Mouse (Mus musculus) spleen, adult 2 months (tissue): ENCODE measurements at regions not wholly inside any gene's neighbourhood (a gene's known extent, or its start where the extent isn't known, plus 50 kb on each side); places are given as distances from the start of the nearest gene placed in this dataset.

Source experiments
- DNase-seq, 2 experiments: peaks; one replicate each; pipeline versions ENCODE4 v3.0.0 to v3.0.0-alpha.2; 2012 to 2021; ENCODE audit warnings: low spot score in 2 of 2, low read depth in 1 of 2
- H3K27ac ChIP-seq: fragments of 200-500 bp; 2 replicates; pipeline ENCODE4 v1.5.1; 2012; ENCODE audit warnings: low read length, inconsistent platforms; ENCODE audit not compliant: insufficient read depth
- H3K27me3 ChIP-seq: fragments of 200-500 bp; 2 replicates; pipeline ENCODE4 v1.6.1; 2012; ENCODE audit warnings: mild to moderate bottlenecking, moderate library complexity, low read length, inconsistent platforms; ENCODE audit not compliant: control insufficient read depth, insufficient read depth
- H3K36me3 ChIP-seq: fragments of 200-500 bp; 2 replicates; pipeline ENCODE4 v1.6.1; 2012; ENCODE audit warnings: mild to moderate bottlenecking, low read length, inconsistent platforms; ENCODE audit not compliant: control insufficient read depth, insufficient read depth
- H3K4me1 ChIP-seq: fragments of 200-500 bp; 2 replicates; pipeline ENCODE4 v1.6.1; 2011; ENCODE audit warnings: inconsistent platforms; ENCODE audit not compliant: control insufficient read depth, insufficient read depth, insufficient read length
- H3K4me3 ChIP-seq: fragments of 200-500 bp; 2 replicates; pipeline ENCODE4 v1.5.1; 2011; ENCODE audit warnings: mild to moderate bottlenecking, inconsistent platforms; ENCODE audit not compliant: insufficient read depth, insufficient read length; ENCODE audit errors: extremely low read depth
- CTCF ChIP-seq: fragments of 200-500 bp; IDR thresholded peaks from 2 replicates; pipeline ENCODE4 v1.5.1; 2011; ENCODE audit warnings: mild to moderate bottlenecking, inconsistent platforms; ENCODE audit not compliant: insufficient read depth, insufficient read length, insufficient replicate concordance; ENCODE audit errors: extremely low read depth
- POLR2A ChIP-seq: fragments of 200-500 bp; IDR thresholded peaks from 2 replicates; pipeline ENCODE4 v1.6.1; 2011; ENCODE audit warnings: low read depth, low read length, inconsistent platforms
- WGBS: fragments of 180-500 bp; shearing (Covaris S2); methylation state at CpG from one replicate; pipeline ENCODE4 v1.1.7; 2018; 5-methylcytosine and 5-hydroxymethylcytosine counted together

DNA sequence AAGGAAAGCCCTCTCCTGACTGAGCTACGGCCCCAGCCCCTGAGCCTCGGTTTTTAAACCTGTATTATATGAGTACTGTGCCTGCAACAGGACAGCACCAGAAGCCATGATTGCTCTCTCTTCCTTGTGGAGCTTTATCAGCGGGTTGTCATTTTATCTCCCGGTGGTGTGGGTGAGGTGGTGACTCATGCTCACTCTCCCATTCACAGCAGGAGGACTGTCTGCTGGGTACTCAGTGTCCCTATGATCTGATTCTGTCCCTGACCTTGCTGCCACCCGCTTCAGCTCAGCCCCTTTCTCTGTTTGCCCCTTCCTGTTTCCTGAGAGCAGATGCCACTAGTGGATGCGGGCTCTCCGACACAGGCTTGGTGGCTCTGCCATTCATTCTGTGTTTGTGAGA, 277.9 kb downstream of the Med13l start:
- Histone ChIP-seq H3K27me3 (no peaks in the 10 kb centered on the region), H3K4me1 (no peaks in the 10 kb centered on the region), H3K27ac (no peak overlapping the region), H3K36me3 (no peaks in the 10 kb centered on the region), H3K4me3 (no peak overlapping the region)
- whole genome bisulfite sequencing, result 56% methylated on average over 7 of the region's 7 CpGs
- no peak for TF ChIP-seq CTCF
- TF ChIP-seq POLR2A, result no peak
- DNase-seq, result no peak

DNA sequence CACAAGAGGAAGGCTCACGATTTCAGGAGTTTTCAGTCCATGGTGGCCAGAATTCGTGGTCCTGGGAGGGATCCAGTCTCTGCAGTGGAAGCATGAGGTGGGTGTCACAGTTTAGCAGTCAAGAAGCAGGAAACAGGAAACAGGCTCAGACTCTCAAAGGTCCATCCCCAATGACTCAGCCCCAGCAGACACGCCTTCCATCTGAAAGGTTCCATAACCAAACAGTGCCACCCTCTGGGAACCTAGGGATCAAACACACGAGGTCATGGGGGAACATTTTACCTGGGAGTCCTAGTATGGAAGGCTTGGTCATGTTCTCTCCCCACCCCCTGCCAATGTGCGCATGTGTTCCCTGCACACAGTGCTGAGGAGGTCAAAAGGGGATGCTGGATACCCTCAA, 279.4 kb downstream of the Med13l start:
- WGBS, result 48% methylated on average over 5 of the region's 5 CpGs
- H3K27ac ChIP-seq, result no peak overlapping the region

DNA sequence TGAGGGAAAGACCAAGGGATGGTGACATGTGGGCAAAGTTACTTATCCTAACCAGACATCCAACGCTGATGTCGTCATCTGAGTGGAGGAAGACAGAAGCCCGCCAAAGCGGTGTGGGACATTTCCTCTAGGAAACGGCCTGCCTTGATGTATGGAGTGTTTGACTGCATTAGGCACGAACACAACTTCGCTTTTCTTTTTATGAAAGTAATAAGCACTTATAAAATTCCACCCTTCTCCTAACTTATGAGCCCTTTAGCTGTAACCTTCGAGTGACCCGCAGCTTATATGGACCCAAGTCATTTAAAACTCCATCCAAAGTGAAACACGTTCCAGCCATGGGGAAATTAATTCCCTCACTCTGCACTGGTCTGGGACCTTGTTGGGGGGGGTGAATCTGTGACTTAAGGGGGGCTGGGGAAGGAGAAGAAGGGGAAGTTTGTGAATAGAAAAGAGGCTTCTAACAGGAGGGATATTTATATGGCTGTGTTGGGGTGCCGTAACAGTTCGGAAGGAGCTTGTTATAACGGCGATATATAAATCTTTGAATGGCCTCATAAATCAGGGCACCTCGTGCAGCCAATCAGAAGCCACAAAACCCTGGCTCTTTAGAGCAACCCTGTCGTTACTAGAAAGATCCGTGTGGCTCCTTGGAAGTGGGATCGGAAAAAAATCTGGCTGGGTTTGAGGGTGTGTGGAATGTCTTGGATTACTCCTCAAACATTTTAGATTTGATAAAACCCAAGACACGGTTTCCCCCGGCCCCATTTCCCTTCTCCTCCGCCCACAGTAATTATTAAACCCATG, 280.9 kb downstream of the Med13l start:
- H3K36me3 ChIP-seq, result no peaks in the 10 kb centered on the region
- no peak overlapping the region for H3K4me3 ChIP-seq
- DNase-seq, result no peak
- H3K27ac ChIP-seq, result no peak overlapping the region
- whole genome bisulfite sequencing, result 61% methylated on average over 21 of the region's 21 CpGs
- no peak for TF ChIP-seq POLR2A
- no peak for TF ChIP-seq CTCF
- no peaks in the 10 kb centered on the region for H3K4me1 ChIP-seq
- no peaks in the 10 kb centered on the region for H3K27me3 ChIP-seq

More for the DNA sequence above, 279.4 kb downstream of the Med13l start:
- no peaks in the 10 kb centered on the region for H3K4me1 ChIP-seq
- DNase-seq, result no peak
- no peaks in the 10 kb centered on the region for H3K27me3 ChIP-seq
- no peak for TF ChIP-seq POLR2A
- TF ChIP-seq CTCF, result no peak
- no peaks in the 10 kb centered on the region for H3K36me3 ChIP-seq
- H3K4me3 ChIP-seq, result no peak overlapping the region

DNA sequence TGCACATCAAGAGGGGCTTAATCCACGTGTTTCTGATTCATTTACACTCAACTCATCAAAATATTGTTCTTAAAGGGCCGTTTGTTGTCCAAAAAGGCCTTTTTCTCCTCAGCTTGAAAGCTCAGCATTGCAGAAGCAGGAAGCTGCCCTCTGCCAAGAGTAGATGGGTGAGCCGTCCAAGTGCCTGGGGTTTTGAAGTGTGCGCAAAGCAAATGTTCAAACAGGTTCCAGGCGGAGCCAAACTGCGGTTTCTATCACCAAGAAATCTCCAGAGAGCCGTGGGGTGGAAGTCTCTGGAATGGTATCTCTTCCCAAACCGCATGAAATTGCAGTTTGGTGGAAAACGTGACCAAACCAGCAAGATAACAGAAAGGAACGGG, 281.5 kb downstream of the Med13l start:
- Histone ChIP-seq H3K4me1 (no peaks in the 10 kb centered on the region), H3K27ac (no peak overlapping the region), H3K4me3 (no peak overlapping the region), H3K36me3 (no peaks in the 10 kb centered on the region), H3K27me3 (no peaks in the 10 kb centered on the region)
- WGBS, result 57% methylated on average over 10 of the region's 10 CpGs
- no peak for TF ChIP-seq POLR2A
- TF ChIP-seq CTCF, result no peak
- no peak for DNase-seq

DNA sequence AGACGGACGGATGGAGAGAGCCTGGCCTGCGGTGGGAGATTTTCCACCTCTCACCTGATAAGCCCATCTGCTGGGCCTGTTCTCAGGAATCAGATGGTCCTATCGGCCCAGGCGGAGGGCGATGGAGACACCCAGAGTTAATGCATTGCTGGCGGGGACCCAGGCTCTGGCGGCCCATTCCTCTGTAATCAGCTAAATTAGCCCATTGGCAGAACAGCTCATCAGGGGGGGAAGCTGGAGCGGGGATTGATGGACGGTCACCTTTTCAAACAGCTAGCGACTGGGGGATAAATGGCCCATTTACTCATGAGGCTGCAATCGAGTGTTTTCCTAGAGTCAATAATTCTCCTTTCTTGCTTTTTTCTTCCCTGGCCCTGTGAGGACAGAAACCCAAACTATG, 296.5 kb downstream of the Med13l start:
- Histone ChIP-seq H3K27me3 (no peaks in the 10 kb centered on the region), H3K36me3 (no peaks in the 10 kb centered on the region), H3K4me3 (no peak overlapping the region), H3K27ac (no peak overlapping the region), H3K4me1 (no peaks in the 10 kb centered on the region)
- TF ChIP-seq CTCF, result no peak
- TF ChIP-seq POLR2A, result no peak
- 74% methylated on average over 12 of the region's 12 CpGs for WGBS
- DNase-seq, result no peak

- H3K4me3 ChIP-seq, result no peak overlapping the region
- DNase-seq, result no peak
- WGBS, result 75% methylated on average over 13 of the region's 13 CpGs
- H3K27me3 ChIP-seq, result no peaks in the 10 kb centered on the region
- H3K4me1 ChIP-seq, result no peaks in the 10 kb centered on the region
- H3K27ac ChIP-seq, result no peak overlapping the region
- TF ChIP-seq POLR2A, result no peak
- TF ChIP-seq CTCF, result no peak
- no peaks in the 10 kb centered on the region for H3K36me3 ChIP-seq
These were observed 300.8 kb downstream of the Med13l start for GRCm38 (mm10) chr5:118861143-118861847.

DNA sequence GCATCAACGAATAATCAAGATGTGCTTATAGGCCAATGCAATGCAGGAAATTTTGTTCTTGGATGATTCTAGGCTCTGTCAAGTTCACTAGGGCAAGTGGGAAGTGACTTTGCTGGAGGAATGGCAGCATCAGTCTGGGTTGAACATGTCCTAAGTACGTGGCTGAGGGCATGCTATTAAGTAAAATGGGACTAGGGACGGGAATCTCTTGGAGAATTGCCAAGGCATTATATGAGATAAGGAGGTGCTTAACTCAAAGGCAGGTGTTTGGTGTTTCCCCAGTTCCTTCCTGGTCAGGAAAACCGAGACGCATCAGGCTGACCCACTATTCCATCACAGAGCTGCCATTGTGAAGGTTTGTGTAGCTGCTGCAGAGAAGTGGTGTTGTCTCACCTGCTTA, 307.0 kb downstream of the Med13l start:
- Histone ChIP-seq H3K4me3 (no peak overlapping the region), H3K36me3 (no peaks in the 10 kb centered on the region), H3K27me3 (no peaks in the 10 kb centered on the region), H3K4me1 (no peaks in the 10 kb centered on the region), H3K27ac (no peak overlapping the region)
- 87% methylated on average over 5 of the region's 5 CpGs for WGBS
- no peak for DNase-seq
- TF ChIP-seq CTCF (no peak), POLR2A (no peak)
